26 mouse cellular contexts compared by ENCODE assay signal in genomic region chr10:25777717-25778116, GRCm38 (mm10).
A peak's percentile ranks its signal among the peaks of the same experiment; 100 is the strongest.
DNase-seq lines count a peak whose midpoint lies in the region; ATAC-seq lines count a peak whose summit lies in the region.
"Had no signal": no experiment of that assay in that cellular context is flagged by ENCODE, and none has a peak within 500 bp of the region (broad histone marks: within the 10 kb centered on the region; RNA-seq: fewer than 3 reads in every experiment).

No protein-coding gene starts in this region.

- H3K4me3 ChIP-seq in heart, embryonic 10.5 days = no peak overlapping the region
- H3K4me3 ChIP-seq: embryonic facial prominence, embryonic 10.5 days; embryonic facial prominence, embryonic 15.5 days; forebrain, embryonic 13.5 days; heart, embryonic 15.5 days; limb, embryonic 12.5 days; liver, embryonic 12.5 days; megakaryocyte, embryonic 14.5 days; midbrain, embryonic 12.5 days; stomach, embryonic 15.5 days had no signal

- DNase-seq in heart, adult 11 months = peak; percentile 59
- DNase-seq in heart, embryonic 10.5 days (ENCODE audit: low spot score) = no peak
- DNase-seq in 3T3-L1 (ENCODE audit: low read depth, low spot score) = peak; percentile 5
- peak; percentile 86 for DNase-seq in kidney, adult 9 months
- DNase-seq in kidney, postnatal 4 days = peak; percentile 5 to 33
- no peak for DNase-seq in B cell, adult 2 months
- DNase-seq: adrenal gland, adult 2 months; adrenal gland, postnatal 36 days; cerebellum, adult 18-20 months; cerebellum, postnatal 10 days; gastrocnemius, postnatal 10 days; liver, postnatal 0 days; lung, postnatal 36 days; right cerebral cortex, postnatal 14 days; thymus, postnatal 14 days had no signal

- no peaks in the 10 kb centered on the region for H3K36me3 ChIP-seq in heart, embryonic 10.5 days
- H3K36me3 ChIP-seq: embryonic facial prominence, embryonic 10.5 days; embryonic facial prominence, embryonic 15.5 days; heart, embryonic 15.5 days; limb, embryonic 12.5 days; liver, embryonic 12.5 days; midbrain, embryonic 12.5 days; stomach, embryonic 15.5 days had no signal

- H3K4me1 ChIP-seq in heart, embryonic 10.5 days = no peaks in the 10 kb centered on the region
- H3K4me1 ChIP-seq: embryonic facial prominence, embryonic 10.5 days; embryonic facial prominence, embryonic 15.5 days; heart, embryonic 15.5 days; limb, embryonic 12.5 days; liver, embryonic 12.5 days; megakaryocyte, embryonic 14.5 days; stomach, embryonic 15.5 days had no signal

- WGBS in heart, embryonic 10.5 days = 76% methylated on average over 2 of the region's 2 CpGs

- no peak overlapping the region for H3K27ac ChIP-seq in heart, embryonic 10.5 days
- H3K27ac ChIP-seq: embryonic facial prominence, embryonic 10.5 days; embryonic facial prominence, embryonic 15.5 days; forebrain, embryonic 13.5 days; heart, embryonic 15.5 days; limb, embryonic 12.5 days; liver, embryonic 12.5 days; midbrain, embryonic 12.5 days; stomach, embryonic 15.5 days had no signal

- H3K9me3 ChIP-seq in heart, embryonic 10.5 days = no peaks in the 10 kb centered on the region
- H3K9me3 ChIP-seq: embryonic facial prominence, embryonic 10.5 days; embryonic facial prominence, embryonic 15.5 days; forebrain, embryonic 13.5 days; heart, embryonic 15.5 days; limb, embryonic 12.5 days; liver, embryonic 12.5 days; midbrain, embryonic 12.5 days; stomach, embryonic 15.5 days had no signal

- no peak for ATAC-seq in erythroblast, adult 5-6 weeks (replicated peaks; ENCODE audit: low FRiP score, poor library complexity, severe bottlenecking)
- ATAC-seq: intestine, embryonic 16.5 days; liver, embryonic 12.5 days; liver, postnatal 0 days had no signal

- H3K27me3 ChIP-seq in heart, embryonic 10.5 days (ENCODE audit: insufficient read depth, poor library complexity, severe bottlenecking) = no peaks in the 10 kb centered on the region
- H3K27me3 ChIP-seq: embryonic facial prominence, embryonic 15.5 days; forebrain, embryonic 13.5 days; heart, embryonic 15.5 days; limb, embryonic 12.5 days; liver, embryonic 12.5 days; megakaryocyte, embryonic 14.5 days; midbrain, embryonic 12.5 days; stomach, embryonic 15.5 days had no signal

Comparison
In these comparisons a context has a peak if more than half of its experiments do, and no peak if none do; other contexts are left out.
1. DNase-seq: peak in heart, adult 11 months (single experiment), 3T3-L1 (single experiment), kidney, adult 9 months (single experiment) and kidney, postnatal 4 days (2 of 2); none in heart, embryonic 10.5 days (single experiment) and B cell, adult 2 months (0 of 2).